Mouse (Mus musculus): ENCODE results near the gene Pdpk1. TPM values are rescaled to one million over a fixed set of nuclear protein-coding genes. Genes with fewer than 3 reads are reported as not detected.

Pdpk1 gene
- total and polyA plus RNA-seq, 2 experiments from 2014 or later = 35.4 to 43.2 TPM

DNA sequence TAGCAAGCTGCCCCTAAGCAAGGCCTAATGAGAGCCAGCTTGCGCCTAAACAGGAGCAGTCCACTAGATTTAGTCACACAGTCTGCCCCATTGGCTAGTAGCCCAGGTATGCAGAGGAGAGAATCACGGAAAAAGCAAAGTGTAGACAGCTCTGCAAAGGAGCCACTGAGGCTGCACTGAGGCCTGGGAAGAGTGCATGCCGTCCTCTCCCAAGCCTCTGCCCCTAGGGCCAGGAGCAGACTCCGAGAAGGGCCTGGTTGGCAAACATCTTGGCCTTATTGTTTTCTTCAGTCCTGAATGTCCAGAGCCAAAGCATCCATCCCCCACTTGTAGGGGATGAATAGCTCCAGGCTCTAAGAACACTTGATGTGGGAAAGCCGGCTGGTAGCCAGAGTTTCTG lies 82.5 kb downstream of the Pdpk1 start:
- WGBS = 54% methylated on average over 5 of the region's 5 CpGs
- TF ChIP-seq EP300 (IDR thresholded peaks at IDR 0.05; ENCODE audit: low read depth) = no peak
- TF ChIP-seq CTCF (IDR thresholded peaks at IDR 0.05; ENCODE audit: low read depth) = no peak

DNA sequence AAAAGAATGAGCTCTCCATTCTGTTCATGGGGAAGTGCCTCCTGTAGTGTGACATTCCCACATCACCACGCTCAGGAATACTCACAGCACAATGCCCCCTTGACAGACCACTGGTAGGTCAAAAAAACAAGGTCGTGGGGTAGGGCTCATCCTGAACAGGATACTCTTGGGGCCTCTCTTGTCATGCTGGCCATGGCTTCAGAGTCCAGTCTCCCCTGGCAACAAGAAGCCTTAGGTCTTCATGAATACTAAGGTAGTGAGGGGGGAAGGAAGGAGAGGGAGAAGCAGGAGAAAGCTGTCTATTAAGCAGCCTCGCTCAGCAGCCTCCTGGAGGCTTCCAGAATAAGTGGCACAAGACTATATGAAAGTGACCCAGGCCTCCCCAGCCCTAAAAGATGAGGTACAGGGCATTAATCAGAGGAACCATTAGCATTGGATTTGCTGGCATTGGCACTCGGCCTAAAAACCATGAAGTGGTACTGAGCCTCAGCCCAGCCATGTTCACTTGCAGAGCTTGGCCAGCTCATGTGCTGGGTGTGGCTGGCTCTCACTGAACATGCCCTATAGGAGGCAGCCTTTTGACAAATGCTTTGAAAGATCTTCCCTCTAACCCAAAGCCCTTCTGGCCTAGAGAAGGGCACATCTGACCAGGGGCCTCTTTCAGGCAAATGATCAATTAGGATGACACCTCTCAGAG lies 88.1 kb downstream of the Pdpk1 start:
- Histone ChIP-seq H3K4me2 (ENCODE audit: low read depth, low read length) (no peak overlapping the region), H3K4me3 (ENCODE audit: low read depth, low read length) (no peak overlapping the region), H3K9ac (replicated peaks; ENCODE audit: low read depth, low read length) (no peak overlapping the region), H3K36me3 (replicated peaks; ENCODE audit: control insufficient read depth, insufficient read depth, low read length) (peaks cover 26% of the 10 kb centered on the region), H3K9me3 (replicated peaks; ENCODE audit: control insufficient read depth, low read length) (no peaks in the 10 kb centered on the region), H3K4me1 (ENCODE audit: control insufficient read depth, insufficient read depth) (no peaks in the 10 kb centered on the region), H3K27ac (ENCODE audit: low read depth) (no peak overlapping the region), H3K27me3 (ENCODE audit: control insufficient read depth, insufficient read depth, low read length) (no peaks in the 10 kb centered on the region)
- WGBS = 65% methylated on average over 4 of the region's 4 CpGs
- TF ChIP-seq EP300 (IDR thresholded peaks at IDR 0.05; ENCODE audit: low read depth) (no peak), CTCF (IDR thresholded peaks at IDR 0.05; ENCODE audit: low read depth) (no peak)
- DNase-seq (ENCODE audit: low spot score) = no peak
- no peak for ATAC-seq (ENCODE audit: insufficient read depth, low read depth)

More for the DNA sequence above, 82.5 kb downstream of the Pdpk1 start:
- DNase-seq (ENCODE audit: low spot score) (no peak), ATAC-seq (ENCODE audit: insufficient read depth, low read depth) (no peak)
- Histone ChIP-seq H3K9me3 (replicated peaks; ENCODE audit: control insufficient read depth, low read length) (no peaks in the 10 kb centered on the region), H3K27ac (ENCODE audit: low read depth) (no peak overlapping the region), H3K4me3 (ENCODE audit: low read depth, low read length) (no peak overlapping the region), H3K4me1 (ENCODE audit: control insufficient read depth, insufficient read depth) (peaks cover 17% of the 10 kb centered on the region), H3K27me3 (ENCODE audit: control insufficient read depth, insufficient read depth, low read length) (no peaks in the 10 kb centered on the region), H3K36me3 (replicated peaks; ENCODE audit: control insufficient read depth, insufficient read depth, low read length) (no peaks in the 10 kb centered on the region), H3K4me2 (ENCODE audit: low read depth, low read length) (no peak overlapping the region), H3K9ac (replicated peaks; ENCODE audit: low read depth, low read length) (no peak overlapping the region)

DNA sequence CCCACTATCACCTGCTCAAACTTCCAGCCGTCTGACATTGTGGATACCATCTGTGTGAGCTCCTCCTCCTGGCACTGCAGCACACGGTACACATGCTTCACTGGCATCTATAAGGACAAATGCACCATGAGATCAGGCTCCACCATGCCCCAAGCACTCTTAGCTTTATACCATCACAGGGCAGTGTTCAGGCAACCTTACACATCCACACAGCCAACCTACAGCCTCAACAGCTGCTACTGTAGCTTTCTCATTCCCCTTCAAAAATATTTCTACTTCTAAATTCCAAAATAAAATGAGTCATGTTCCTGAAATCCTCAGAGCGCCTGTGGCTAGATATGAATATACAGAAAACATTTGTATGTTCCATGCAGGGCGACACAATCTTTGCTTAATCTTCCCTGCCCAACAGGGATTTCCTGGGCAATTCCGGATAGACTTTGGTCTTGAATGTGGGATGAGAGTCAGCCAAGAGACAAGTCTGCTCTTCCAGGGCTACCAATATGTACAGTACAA lies 92.9 kb downstream of the Pdpk1 start:
- H3K27me3 ChIP-seq (ENCODE audit: control insufficient read depth, insufficient read depth, low read length) = no peaks in the 10 kb centered on the region
- no peak overlapping the region for H3K9ac ChIP-seq (replicated peaks; ENCODE audit: low read depth, low read length)
- WGBS = 88% methylated on average over 5 of the region's 5 CpGs
- H3K4me3 ChIP-seq (ENCODE audit: low read depth, low read length) = no peak overlapping the region
- no peak for ATAC-seq (ENCODE audit: insufficient read depth, low read depth)
- no peaks in the 10 kb centered on the region for H3K9me3 ChIP-seq (replicated peaks; ENCODE audit: control insufficient read depth, low read length)
- no peak for DNase-seq (ENCODE audit: low spot score)
- H3K4me1 ChIP-seq (ENCODE audit: control insufficient read depth, insufficient read depth) = no peaks in the 10 kb centered on the region
- no peak overlapping the region for H3K4me2 ChIP-seq (ENCODE audit: low read depth, low read length)
- H3K27ac ChIP-seq (ENCODE audit: low read depth) = no peak overlapping the region
- peaks cover 72% of the 10 kb centered on the region for H3K36me3 ChIP-seq (replicated peaks; ENCODE audit: control insufficient read depth, insufficient read depth, low read length)
- TF ChIP-seq CTCF (IDR thresholded peaks at IDR 0.05; ENCODE audit: low read depth) (no peak), EP300 (IDR thresholded peaks at IDR 0.05; ENCODE audit: low read depth) (no peak)

DNA sequence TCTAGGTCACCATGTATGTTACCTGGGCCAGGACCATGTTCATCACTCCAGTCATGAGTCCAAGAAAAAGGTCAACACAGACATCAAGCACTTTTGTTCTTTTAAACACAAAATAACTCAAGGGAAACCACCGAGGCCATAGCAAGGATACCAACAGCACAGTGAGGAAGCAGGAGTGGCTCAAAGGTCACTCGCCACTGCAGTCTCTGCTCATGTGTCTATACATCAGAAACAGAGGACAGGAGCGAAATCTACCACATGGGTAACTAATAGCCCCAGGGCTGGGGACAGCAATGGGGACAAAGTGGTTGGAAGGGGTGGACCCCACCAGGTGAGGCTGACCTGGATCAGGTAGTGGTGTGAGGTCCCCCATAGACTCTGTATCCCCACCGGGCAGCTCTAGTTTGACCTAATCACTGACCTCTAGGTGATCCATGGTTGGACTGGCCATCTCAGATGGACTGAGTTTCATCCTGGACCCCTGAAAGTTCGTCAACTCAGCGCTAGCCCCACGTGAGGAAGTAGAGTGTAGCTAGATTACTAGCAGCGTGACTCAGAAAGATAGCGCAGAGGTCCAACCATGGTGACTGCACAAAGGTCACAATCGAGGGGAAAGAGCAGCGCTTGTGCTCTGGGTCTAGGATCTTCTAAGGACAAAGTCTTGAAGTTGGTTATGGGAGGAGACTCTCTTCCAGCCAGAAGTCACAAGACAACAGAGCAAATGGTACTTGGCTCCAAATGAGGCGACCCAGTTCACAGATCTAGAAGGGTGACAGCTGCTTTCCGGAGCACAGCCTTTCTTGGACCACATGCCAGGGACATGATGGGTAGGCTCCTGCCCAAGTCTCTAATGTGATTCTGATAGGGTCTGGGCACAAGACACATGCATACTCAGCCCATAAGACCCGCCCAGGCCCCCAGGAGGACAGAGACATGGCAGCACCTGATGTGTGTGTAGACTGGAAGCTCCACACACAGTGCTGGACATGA lies 93.8 kb downstream of the Pdpk1 start:
- ATAC-seq (ENCODE audit: insufficient read depth, low read depth) (no peak), DNase-seq (ENCODE audit: low spot score) (no peak)
- Histone ChIP-seq H3K9ac (replicated peaks; ENCODE audit: low read depth, low read length) (no peak overlapping the region), H3K4me1 (ENCODE audit: control insufficient read depth, insufficient read depth) (no peaks in the 10 kb centered on the region), H3K27ac (ENCODE audit: low read depth) (no peak overlapping the region), H3K9me3 (replicated peaks; ENCODE audit: control insufficient read depth, low read length) (no peaks in the 10 kb centered on the region), H3K36me3 (replicated peaks; ENCODE audit: control insufficient read depth, insufficient read depth, low read length) (peaks cover 80% of the 10 kb centered on the region), H3K27me3 (ENCODE audit: control insufficient read depth, insufficient read depth, low read length) (no peaks in the 10 kb centered on the region), H3K4me2 (ENCODE audit: low read depth, low read length) (no peak overlapping the region), H3K4me3 (ENCODE audit: low read depth, low read length) (no peak overlapping the region)
- TF ChIP-seq EP300 (IDR thresholded peaks at IDR 0.05; ENCODE audit: low read depth) (no peak), CTCF (IDR thresholded peaks at IDR 0.05; ENCODE audit: low read depth) (no peak)
- whole genome bisulfite sequencing = 86% methylated on average over 14 of the region's 14 CpGs

DNA sequence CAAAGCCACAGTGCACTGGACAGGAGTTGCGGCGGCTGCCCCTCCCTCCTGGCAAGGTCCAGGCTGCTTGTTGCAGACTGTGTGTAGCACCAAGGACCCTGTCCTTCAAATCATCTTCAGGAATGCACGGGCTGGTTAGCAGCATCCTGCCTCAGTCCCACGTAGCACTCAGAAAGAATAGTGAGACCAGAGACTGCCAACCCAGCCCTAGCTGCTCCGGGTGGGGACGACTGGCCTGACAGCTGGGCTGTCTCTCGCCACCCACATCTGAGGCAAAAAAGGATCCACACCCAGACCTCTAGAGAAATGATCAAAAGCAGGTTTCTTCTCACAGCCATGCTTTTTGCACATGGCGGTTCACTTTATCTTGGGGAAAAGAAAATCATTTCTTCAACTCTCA lies 101.7 kb downstream of the Pdpk1 start:
- Histone ChIP-seq H3K4me1 (ENCODE audit: control insufficient read depth, insufficient read depth) (no peaks in the 10 kb centered on the region), H3K36me3 (replicated peaks; ENCODE audit: control insufficient read depth, insufficient read depth, low read length) (peaks cover 56% of the 10 kb centered on the region), H3K27me3 (ENCODE audit: control insufficient read depth, insufficient read depth, low read length) (no peaks in the 10 kb centered on the region), H3K4me2 (ENCODE audit: low read depth, low read length) (no peak overlapping the region), H3K9ac (replicated peaks; ENCODE audit: low read depth, low read length) (no peak overlapping the region), H3K27ac (ENCODE audit: low read depth) (no peak overlapping the region), H3K4me3 (ENCODE audit: low read depth, low read length) (no peak overlapping the region), H3K9me3 (replicated peaks; ENCODE audit: control insufficient read depth, low read length) (no peaks in the 10 kb centered on the region)
- TF ChIP-seq CTCF (IDR thresholded peaks at IDR 0.05; ENCODE audit: low read depth) (no peak), EP300 (IDR thresholded peaks at IDR 0.05; ENCODE audit: low read depth) (no peak)
- ATAC-seq (ENCODE audit: insufficient read depth, low read depth) (no peak), DNase-seq (ENCODE audit: low spot score) (no peak)
- WGBS = 81% methylated on average over 8 of the region's 8 CpGs
